Mouse (Mus musculus) neural tube, embryonic 15.5 days (tissue): Measurements from ENCODE around the gene Figla. TPM values are rescaled to one million over a fixed set of nuclear protein-coding genes. Genes with fewer than 3 reads are reported as not detected.

Source experiments
- polyA plus RNA-seq: library from polyadenylated mRNA; unstranded; fragments of >200 nt; fragmentation: Nextera tagmentation; extraction: Ambion mirVana; gene quantifications from 2 replicates; pipeline ENCODE4 v1.2.1, GENCODE M21; 2015

Gene Figla
- polyA plus RNA-seq, 1 experiment from 2014 or later = not detected

Other genes with a start within 250 kb of the Figla start
- gene Nat8f6, start 195.2 kb upstream of the Figla start, polyA plus RNA-seq = not detected in 2 replicates
- 0.20 TPM in 1 of 2 replicates, not detected in the other for gene Nat8f5, start 195.2 kb upstream of the Figla start, polyA plus RNA-seq
- 0.32 TPM in 1 of 2 replicates, not detected in the other for gene Nat8, start 184.1 kb upstream of the Figla start, polyA plus RNA-seq
- gene Nat8f2, start 147.0 kb upstream of the Figla start, polyA plus RNA-seq = 0.05 TPM in 1 of 2 replicates, not detected in the other
- gene Nat8f4, start 111.3 kb upstream of the Figla start, polyA plus RNA-seq = 4.5 and 4.8 TPM in 2 replicates
- gene Tprkb, start 104.3 kb upstream of the Figla start, polyA plus RNA-seq = 50.5 and 52.4 TPM in 2 replicates
- gene Nat8f1, start 100.5 kb upstream of the Figla start, polyA plus RNA-seq = 17.5 and 21.6 TPM in 2 replicates
- 47.8 and 55.0 TPM in 2 replicates for gene Dusp11, start 54.5 kb upstream of the Figla start, polyA plus RNA-seq
- 107 and 130 TPM in 2 replicates for gene Add2, start 12.5 kb downstream of the Figla start, polyA plus RNA-seq
- 16.7 and 18.6 TPM in 2 replicates for gene Tgfa, start 179.1 kb downstream of the Figla start, polyA plus RNA-seq